Mouse (Mus musculus): ENCODE results near the gene Fam185a. TPM values are rescaled to one million over a fixed set of nuclear protein-coding genes. Genes with fewer than 3 reads are reported as not detected.

Gene Fam185a
- polyA plus RNA-seq, 1 experiment from 2014 or later: 1.7 TPM

GRCm38 (mm10) chr5:21395205-21395840, 29.4 kb upstream of the Fam185a start:
- no peaks in the 10 kb centered on the region for H3K36me3 ChIP-seq (ENCODE audit: inconsistent target)
- no peaks in the 10 kb centered on the region for H3K79me2 ChIP-seq (ENCODE audit: inconsistent target)
- no peak overlapping the region for H3K27ac ChIP-seq
- 16% methylated on average over 7 of the region's 7 CpGs for WGBS (ENCODE audit: missing documents)
- H3K4me3 ChIP-seq (ENCODE audit: inconsistent target): no peak overlapping the region

GRCm38 (mm10) chr5:21411261-21411666, 13.5 kb upstream of the Fam185a start:
- WGBS (ENCODE audit: missing documents): 2% methylated on average over 5 of the region's 5 CpGs

GRCm38 (mm10) chr5:21412056-21412455, 12.7 kb upstream of the Fam185a start:
- Histone ChIP-seq H3K4me3 (ENCODE audit: inconsistent target) (no peak overlapping the region), H3K27ac (peak overlapping the region; percentile 87), H3K79me2 (ENCODE audit: inconsistent target) (no peaks in the 10 kb centered on the region), H3K36me3 (ENCODE audit: inconsistent target) (no peaks in the 10 kb centered on the region)
- 23% methylated on average over 5 of the region's 5 CpGs for WGBS (ENCODE audit: missing documents)

More at GRCm38 (mm10) chr5:21411261-21411666, 13.5 kb upstream of the Fam185a start:
- Histone ChIP-seq H3K4me3 (ENCODE audit: inconsistent target) (no peak overlapping the region), H3K36me3 (ENCODE audit: inconsistent target) (no peaks in the 10 kb centered on the region), H3K79me2 (ENCODE audit: inconsistent target) (no peaks in the 10 kb centered on the region), H3K27ac (peak overlapping the region; percentile 87)

DNA sequence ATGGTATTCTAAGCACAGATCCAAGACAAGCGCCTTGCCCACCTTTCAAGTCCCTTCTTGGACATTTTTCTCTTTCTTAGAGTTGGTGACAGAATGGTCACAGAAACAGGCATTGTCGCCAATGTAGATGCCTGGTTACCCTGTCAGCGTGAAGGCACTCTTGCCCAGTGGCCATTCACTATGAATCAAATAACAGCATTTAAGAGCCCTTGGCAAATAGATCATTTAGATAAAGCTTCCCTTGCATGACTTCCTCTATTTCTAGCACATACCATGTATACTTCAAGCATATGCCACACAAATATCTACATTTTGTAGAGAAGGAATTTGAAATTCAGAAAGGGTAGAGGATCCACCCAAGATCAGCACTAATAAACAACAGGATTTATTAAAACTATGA, 11.4 kb upstream of the Fam185a start:
- H3K27ac ChIP-seq: no peak overlapping the region

DNA sequence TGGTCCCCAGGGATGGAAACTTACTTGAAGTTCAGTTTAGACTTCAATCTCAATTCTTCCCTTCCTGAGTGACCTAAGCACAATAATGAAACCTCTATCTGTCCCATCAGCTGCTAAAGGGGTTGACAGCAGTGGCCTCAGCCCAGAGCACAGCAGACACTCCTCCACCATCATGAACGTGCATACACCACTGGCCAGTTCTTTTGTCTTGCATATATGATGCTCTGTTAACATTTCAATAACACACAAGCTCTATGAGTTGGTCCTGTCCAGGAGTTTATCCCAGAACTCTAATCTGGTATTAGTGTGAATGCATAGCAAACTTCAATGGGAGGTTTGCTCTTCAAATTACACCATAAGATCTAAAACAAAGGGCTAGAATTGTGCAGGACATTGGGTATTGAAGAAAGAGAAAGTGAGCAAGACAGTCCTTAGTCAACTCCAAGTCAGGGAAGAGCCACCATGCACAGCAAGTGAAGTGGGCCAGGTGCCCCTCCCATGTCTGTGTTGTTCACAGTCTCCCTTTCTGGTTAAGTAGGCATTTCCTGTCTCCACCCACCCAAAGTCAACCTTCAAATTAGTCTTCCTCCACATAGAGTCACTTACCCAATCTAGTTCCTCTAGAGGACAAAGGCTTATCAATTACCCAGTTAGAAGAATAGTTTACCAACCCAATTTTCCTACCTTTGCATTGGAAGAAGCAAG, 10.5 kb upstream of the Fam185a start:
- Histone ChIP-seq H3K36me3 (ENCODE audit: inconsistent target) (no peaks in the 10 kb centered on the region), H3K27ac (no peak overlapping the region), H3K4me3 (ENCODE audit: inconsistent target) (no peak overlapping the region), H3K79me2 (ENCODE audit: inconsistent target) (no peaks in the 10 kb centered on the region)
- 70% methylated on average over 1 of the region's 1 CpGs for WGBS (ENCODE audit: missing documents)

More for the DNA sequence above, 11.4 kb upstream of the Fam185a start:
- WGBS (ENCODE audit: missing documents): 86% methylated on average over 3 of the region's 3 CpGs
- Histone ChIP-seq H3K4me3 (ENCODE audit: inconsistent target) (no peak overlapping the region), H3K79me2 (ENCODE audit: inconsistent target) (no peaks in the 10 kb centered on the region), H3K36me3 (ENCODE audit: inconsistent target) (no peaks in the 10 kb centered on the region)

DNA sequence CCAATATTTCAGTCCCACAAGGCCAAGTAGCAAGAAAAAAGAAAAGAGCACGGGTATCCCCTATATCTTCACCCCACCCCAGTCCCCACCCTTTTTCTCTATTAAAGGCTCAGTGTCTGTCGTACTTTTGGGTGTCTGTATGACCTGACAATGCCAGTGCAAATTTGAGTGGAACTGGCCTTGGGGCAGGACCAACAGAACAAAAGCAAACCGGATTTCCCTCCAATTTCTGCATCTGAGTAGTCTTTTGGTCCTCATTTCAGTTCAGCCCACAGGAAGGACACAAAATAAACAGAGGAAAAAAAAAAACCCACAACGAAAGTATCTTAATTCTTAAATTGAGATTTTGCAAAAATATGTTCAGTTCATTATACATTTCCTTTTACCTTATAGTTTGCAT, 6.1 kb upstream of the Fam185a start:
- Histone ChIP-seq H3K36me3 (ENCODE audit: inconsistent target) (no peaks in the 10 kb centered on the region), H3K27ac (no peak overlapping the region), H3K79me2 (ENCODE audit: inconsistent target) (no peaks in the 10 kb centered on the region), H3K4me3 (ENCODE audit: inconsistent target) (no peak overlapping the region)
- WGBS (ENCODE audit: missing documents): 31% methylated on average over 4 of the region's 4 CpGs

DNA sequence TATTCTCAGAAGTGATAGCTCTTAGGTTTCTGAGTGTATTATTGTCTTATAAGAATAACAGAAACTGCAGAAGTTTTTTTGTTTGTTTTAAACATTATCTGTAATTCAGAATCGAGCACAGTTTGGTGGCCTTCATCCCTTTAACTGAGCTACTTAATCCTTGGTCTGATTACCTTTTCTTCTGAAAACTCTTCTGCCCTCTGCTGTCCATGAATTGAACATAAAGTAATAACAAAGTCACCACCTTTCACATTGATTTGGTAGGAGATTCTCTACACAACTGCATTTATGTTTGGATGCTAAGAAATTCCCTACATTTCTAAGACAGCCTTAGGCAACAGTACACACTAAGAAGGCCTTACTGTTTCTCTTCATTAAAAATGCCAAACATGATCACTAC, 4.1 kb upstream of the Fam185a start:
- H3K4me3 ChIP-seq (ENCODE audit: inconsistent target): no peak overlapping the region
- 8% methylated on average over 1 of the region's 1 CpGs for WGBS (ENCODE audit: missing documents)
- H3K79me2 ChIP-seq (ENCODE audit: inconsistent target): no peaks in the 10 kb centered on the region
- H3K27ac ChIP-seq: no peak overlapping the region
- H3K36me3 ChIP-seq (ENCODE audit: inconsistent target): no peaks in the 10 kb centered on the region

DNA sequence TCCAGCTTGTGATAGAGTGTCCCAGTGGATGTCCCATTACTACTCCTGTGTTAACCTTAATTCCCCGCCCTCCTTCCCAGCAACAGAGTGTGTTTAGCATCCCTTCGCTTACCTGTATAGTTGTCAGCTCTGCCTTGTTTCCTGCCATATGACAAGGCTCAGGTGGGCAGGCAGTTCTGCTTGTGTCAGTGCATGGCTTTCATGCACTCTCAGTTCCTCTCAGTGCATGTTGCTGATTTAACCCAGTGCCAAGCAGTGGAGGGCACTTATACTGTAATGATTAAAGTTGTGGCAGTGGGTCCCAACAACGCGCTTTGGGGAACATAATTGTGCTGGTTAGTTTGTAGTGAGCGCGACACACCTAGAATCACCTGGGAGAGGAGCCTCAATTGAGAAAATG, 1.9 kb downstream of the Fam185a start:
- Histone ChIP-seq H3K79me2 (ENCODE audit: inconsistent target) (no peaks in the 10 kb centered on the region), H3K36me3 (ENCODE audit: inconsistent target) (no peaks in the 10 kb centered on the region), H3K27ac (no peak overlapping the region), H3K4me3 (ENCODE audit: inconsistent target) (no peak overlapping the region)
- WGBS (ENCODE audit: missing documents): 91% methylated on average over 6 of the region's 6 CpGs

- H3K27ac ChIP-seq: no peak overlapping the region
- WGBS (ENCODE audit: missing documents): 80% methylated on average over 8 of the region's 11 CpGs
- H3K4me3 ChIP-seq (ENCODE audit: inconsistent target): no peak overlapping the region
- H3K79me2 ChIP-seq (ENCODE audit: inconsistent target): no peaks in the 10 kb centered on the region
- no peaks in the 10 kb centered on the region for H3K36me3 ChIP-seq (ENCODE audit: inconsistent target)
Observed at GRCm38 (mm10) chr5:21434148-21434929, 9.6 kb downstream of the Fam185a start.

DNA sequence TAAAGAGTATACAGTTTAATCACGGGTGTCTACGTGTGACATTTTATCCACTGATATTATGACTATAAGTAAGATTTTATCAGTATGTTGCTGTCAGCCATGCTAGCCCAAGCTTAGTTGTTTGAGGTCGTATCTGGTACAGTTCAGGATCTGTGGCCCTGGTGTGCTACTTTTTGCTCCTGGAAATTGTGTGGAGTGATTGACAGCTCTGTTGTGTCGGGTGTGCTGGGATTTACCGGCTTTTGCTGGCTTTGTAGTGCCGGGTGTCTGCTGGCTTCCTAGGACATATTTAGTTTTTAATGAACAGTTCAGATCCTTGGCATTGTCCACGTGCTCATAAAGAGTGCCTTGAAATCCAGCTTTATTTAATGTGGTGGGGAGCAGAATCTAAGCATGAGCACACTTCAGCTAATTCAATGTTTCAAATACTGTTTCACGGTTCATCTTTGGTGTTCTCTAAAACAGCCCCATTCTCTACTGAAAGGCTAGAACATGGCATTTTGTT, 11.8 kb downstream of the Fam185a start:
- 98% methylated on average over 8 of the region's 8 CpGs for WGBS (ENCODE audit: missing documents)
- Histone ChIP-seq H3K4me3 (ENCODE audit: inconsistent target) (no peak overlapping the region), H3K36me3 (ENCODE audit: inconsistent target) (no peaks in the 10 kb centered on the region), H3K79me2 (ENCODE audit: inconsistent target) (no peaks in the 10 kb centered on the region), H3K27ac (no peak overlapping the region)

DNA sequence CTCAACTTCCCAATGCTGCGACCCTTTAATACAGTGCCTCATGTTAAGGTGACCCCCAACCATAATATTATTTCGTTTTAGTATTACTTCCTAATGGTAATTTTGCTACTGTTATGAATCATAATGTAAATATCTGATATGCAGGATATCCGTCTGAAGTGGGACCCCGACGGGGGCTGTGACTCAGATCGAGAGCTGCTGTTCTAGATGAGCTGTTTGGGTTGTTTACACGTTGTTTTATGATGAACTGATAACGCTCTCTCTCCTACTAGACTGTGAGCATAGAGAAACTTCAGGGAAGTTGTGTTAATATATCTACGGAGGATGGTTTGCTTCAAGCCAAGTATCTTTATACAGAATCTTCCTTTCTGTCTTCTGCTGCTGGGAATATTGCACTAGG, 13.7 kb downstream of the Fam185a start:
- WGBS (ENCODE audit: missing documents): 96% methylated on average over 9 of the region's 9 CpGs
- H3K27ac ChIP-seq: no peak overlapping the region
- no peaks in the 10 kb centered on the region for H3K36me3 ChIP-seq (ENCODE audit: inconsistent target)
- H3K79me2 ChIP-seq (ENCODE audit: inconsistent target): no peaks in the 10 kb centered on the region
- H3K4me3 ChIP-seq (ENCODE audit: inconsistent target): no peak overlapping the region

DNA sequence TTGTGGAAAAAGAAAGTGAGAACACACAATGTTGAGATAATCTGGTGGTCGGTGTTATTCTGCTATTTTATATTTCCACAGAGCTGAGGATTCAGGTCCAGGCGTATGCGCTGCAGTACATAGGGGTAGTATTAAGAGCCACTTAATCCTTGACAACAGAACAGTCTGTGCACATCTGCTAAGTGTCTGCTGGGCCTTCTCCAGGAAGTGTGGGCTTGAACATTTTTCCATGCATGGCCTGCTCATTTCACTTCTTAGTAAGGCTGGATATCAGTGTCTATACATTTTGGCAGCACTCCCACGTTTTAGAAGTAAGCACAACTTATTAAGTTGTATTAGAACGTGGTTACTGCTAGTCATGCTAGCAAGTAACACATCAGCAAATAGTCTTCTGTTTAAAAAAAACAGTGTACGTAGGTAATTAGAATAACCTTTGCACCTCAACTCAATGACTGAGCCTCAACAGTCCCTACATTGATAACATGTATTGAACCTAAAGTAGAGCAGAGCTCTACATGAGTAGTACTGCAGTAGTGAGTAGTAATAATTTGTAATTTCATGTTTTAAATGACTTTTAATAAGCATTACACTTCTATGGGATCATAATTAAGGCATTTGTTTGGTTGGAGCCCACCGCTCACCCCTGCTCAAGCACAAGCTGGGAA, 14.8 kb downstream of the Fam185a start:
- 93% methylated on average over 7 of the region's 7 CpGs for WGBS (ENCODE audit: missing documents)
- Histone ChIP-seq H3K4me3 (ENCODE audit: inconsistent target) (no peak overlapping the region), H3K27ac (no peak overlapping the region), H3K79me2 (ENCODE audit: inconsistent target) (no peaks in the 10 kb centered on the region), H3K36me3 (ENCODE audit: inconsistent target) (no peaks in the 10 kb centered on the region)

DNA sequence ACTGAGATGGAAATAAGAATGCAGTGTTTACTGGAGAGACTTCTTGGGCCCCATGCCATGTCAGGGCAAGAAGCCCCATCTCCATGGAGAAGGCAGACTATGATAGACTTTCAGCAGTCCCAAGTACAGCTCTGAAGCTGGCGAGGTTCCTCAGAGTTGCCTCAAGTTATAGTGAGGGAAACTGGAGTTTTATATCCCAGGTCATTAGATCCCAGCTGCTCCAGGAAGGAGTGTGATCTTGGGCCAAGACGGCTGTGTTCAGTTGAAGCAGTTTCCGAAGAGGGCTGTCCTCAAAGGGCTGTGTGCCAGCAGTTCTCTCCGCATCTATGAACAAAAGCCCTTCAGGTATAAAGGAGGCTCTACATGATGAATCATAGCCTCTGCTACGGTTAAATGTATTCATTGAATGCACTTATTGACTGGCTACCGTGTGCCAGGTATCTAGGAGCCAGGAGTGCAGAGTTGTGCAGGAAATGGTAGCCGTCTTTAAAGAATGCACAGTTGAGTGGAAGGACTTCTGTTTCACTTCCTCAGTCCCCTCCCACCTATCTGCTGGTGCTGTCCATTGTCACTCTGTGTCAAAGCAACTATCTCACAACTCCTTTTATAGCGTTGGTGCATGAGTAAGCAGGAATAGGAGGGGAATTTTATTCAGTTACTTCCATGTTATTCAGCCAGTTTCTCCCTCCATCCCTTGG, 16.2 kb downstream of the Fam185a start:
- 78% methylated on average over 8 of the region's 8 CpGs for WGBS (ENCODE audit: missing documents)
- H3K4me3 ChIP-seq (ENCODE audit: inconsistent target): no peak overlapping the region
- H3K79me2 ChIP-seq (ENCODE audit: inconsistent target): no peaks in the 10 kb centered on the region
- no peak overlapping the region for H3K27ac ChIP-seq
- no peaks in the 10 kb centered on the region for H3K36me3 ChIP-seq (ENCODE audit: inconsistent target)

DNA sequence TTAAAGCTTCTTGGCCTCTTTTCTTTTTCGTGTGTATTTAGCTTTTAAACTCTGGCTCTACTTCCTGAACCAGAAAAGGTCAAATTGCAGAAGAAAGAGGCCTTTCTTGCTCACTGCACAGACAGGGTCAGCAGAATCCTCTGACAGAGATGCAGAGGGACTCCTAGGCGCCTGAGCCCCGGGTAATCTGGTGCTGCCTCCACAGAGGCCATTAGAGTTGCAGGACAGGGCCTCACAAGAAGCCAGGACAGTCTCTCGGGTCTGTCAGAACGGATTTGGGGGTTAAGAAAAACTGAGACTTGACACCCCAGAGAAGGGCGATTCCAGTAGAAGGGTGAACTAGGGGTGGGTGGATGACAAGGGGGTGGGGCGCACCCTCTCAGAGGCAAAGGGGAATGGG, 42.6 kb downstream of the Fam185a start:
- 93% methylated on average over 7 of the region's 7 CpGs for WGBS (ENCODE audit: missing documents)
- no peak overlapping the region for H3K27ac ChIP-seq

More for the DNA sequence above, 42.6 kb downstream of the Fam185a start:
- H3K79me2 ChIP-seq (ENCODE audit: inconsistent target): no peaks in the 10 kb centered on the region
- H3K36me3 ChIP-seq (ENCODE audit: inconsistent target): no peaks in the 10 kb centered on the region
- H3K4me3 ChIP-seq (ENCODE audit: inconsistent target): no peak overlapping the region
